Mouse (Mus musculus): Measurements from ENCODE around the gene Auts2.

DNA sequence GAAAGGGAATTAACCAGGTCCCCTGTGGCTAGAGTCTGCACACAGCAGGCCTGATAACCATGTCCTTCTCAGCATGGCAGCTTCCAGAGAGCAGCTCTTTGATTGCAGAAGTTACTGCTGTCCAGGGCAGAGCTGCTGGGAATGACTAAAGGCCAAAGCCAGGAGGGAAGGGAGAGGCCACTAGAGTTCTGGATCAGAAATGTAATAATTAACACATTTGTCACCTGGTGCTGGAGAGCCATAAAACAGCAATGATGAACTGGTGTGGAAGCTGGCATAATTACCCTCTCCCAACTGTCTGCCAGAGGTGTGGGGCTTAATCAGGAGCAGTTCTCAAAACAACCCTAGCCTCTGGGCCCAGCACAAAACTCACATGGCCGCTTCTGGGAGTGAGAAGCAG lies 552.6 kb downstream of the Auts2 start:
- TF ChIP-seq CTCF (IDR thresholded peaks at IDR 0.05; ENCODE audit: borderline replicate concordance, insufficient read depth, low read depth, low read length) (no peak), POLR2A (IDR thresholded peaks at IDR 0.05; ENCODE audit: borderline replicate concordance, insufficient read depth, low read length) (no peak)

Data from cerebellum, adult 2 months (tissue).